Mouse (Mus musculus): Measurements from ENCODE around the gene Dao. TPM values are rescaled to one million over a fixed set of nuclear protein-coding genes. Genes with fewer than 3 reads are reported as not detected.

Dao gene
- polyA plus RNA-seq, 1 experiment, result 0.06 TPM

DNA sequence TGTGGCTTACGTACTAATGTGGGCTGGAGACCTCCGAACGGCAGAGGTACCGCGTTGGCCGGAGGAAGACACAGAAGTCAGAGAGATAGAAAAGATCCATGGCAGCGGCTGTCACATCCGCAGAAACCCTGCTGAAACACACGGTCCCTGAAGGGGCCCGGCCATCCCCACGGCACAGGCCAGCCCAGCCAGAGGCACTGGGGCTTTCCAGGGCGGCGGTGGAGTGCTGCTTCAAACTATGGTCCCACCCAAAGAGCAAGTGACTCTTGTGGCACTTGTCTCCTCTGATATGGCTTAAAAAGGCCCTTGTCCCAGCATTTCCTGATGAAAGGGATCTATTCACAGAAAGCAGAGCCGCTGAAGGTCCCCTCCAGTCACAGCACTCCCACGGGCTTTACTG, 28.9 kb upstream of the Dao start:
- Histone ChIP-seq H3K4me3 (ENCODE audit: control insufficient read depth, low read depth, low read length) (no peak overlapping the region; the same call in 1 of the 2 replicates), H3K27me3 (ENCODE audit: control insufficient read depth, insufficient read depth, low read length) (no peaks in the 10 kb centered on the region), H3K36me3 (ENCODE audit: control insufficient read depth, insufficient read depth, low read length) (no peaks in the 10 kb centered on the region), H3K4me1 (ENCODE audit: control insufficient read depth, insufficient read depth, low read length) (no peaks in the 10 kb centered on the region; the same call in none of the 2 replicates), H3K27ac (ENCODE audit: control insufficient read depth, insufficient read depth, low read depth, low read length) (peak overlapping the region; percentile 5; the same call in 1 of the 2 replicates)
- TF ChIP-seq CTCF (IDR thresholded peaks at IDR 0.05; ENCODE audit: control insufficient read depth, insufficient read depth, insufficient replicate concordance, low read depth, low read length) (no peak), POLR2A (IDR thresholded peaks at IDR 0.05; ENCODE audit: control insufficient read depth, low read depth, low read length) (no peak)

DNA sequence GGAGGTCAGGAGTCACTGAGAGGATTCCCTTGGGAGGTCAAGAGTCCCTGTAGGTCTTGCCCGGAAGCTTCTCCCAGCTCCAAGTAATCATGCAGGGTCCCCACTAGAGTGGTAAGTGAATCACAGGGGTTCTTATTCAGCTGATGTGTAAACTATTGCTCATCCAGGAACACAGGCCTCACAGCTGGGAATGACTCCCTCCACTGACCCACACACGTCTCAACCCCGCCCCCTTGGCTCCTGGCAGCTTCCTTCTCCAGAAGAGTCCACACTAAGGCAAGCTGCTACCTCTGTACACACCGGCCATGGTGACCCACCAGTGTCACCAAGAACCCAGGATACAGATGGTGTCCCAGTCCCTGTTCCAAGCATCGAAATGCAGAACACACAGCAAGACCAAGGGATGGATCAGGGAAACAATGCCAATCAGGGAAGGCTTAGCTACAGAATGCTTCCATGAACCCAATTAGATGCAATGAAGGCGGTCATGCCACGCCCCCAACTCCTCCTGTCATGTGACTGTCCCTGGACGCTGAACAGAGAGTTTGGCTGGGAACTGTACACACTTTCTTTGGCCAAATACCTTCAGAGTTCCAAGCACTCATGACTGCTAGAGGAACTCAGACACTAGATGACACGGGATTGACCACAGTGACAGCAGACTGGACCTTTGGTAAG, 27.8 kb upstream of the Dao start:
- Histone ChIP-seq H3K4me3 (ENCODE audit: control insufficient read depth, low read depth, low read length) (no peak overlapping the region), H3K27me3 (ENCODE audit: control insufficient read depth, insufficient read depth, low read length) (no peaks in the 10 kb centered on the region), H3K27ac (ENCODE audit: control insufficient read depth, insufficient read depth, low read depth, low read length) (no peak overlapping the region), H3K36me3 (ENCODE audit: control insufficient read depth, insufficient read depth, low read length) (no peaks in the 10 kb centered on the region), H3K4me1 (ENCODE audit: control insufficient read depth, insufficient read depth, low read length) (no peaks in the 10 kb centered on the region; the same call in none of the 2 replicates)
- TF ChIP-seq POLR2A (IDR thresholded peaks at IDR 0.05; ENCODE audit: control insufficient read depth, low read depth, low read length) (no peak), CTCF (IDR thresholded peaks at IDR 0.05; ENCODE audit: control insufficient read depth, insufficient read depth, insufficient replicate concordance, low read depth, low read length) (no peak)

DNA sequence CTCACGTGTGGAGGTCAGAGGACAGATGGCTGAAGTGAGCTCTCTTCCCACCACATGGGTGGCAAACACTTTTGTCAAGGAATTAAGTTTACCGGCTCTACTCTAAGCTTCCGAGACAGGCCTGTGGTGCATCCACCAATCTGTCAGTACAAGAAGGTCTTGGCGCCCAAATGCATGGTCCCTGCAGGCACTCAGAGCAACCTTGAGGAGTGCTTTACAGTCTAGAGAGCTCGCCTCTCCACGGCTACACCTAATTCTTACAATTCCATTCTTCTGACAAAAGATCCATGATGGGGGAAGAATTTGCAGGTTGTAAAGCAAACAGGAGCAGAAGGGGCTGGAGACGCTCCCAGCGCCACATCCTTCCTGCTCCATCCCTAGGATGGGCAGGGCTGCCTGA, 26.9 kb upstream of the Dao start:
- TF ChIP-seq POLR2A (IDR thresholded peaks at IDR 0.05; ENCODE audit: control insufficient read depth, low read depth, low read length) (no peak), CTCF (IDR thresholded peaks at IDR 0.05; ENCODE audit: control insufficient read depth, insufficient read depth, insufficient replicate concordance, low read depth, low read length) (no peak)
- H3K4me1 ChIP-seq (ENCODE audit: control insufficient read depth, insufficient read depth, low read length), result no peaks in the 10 kb centered on the region; the same call in none of the 2 replicates
- no peak overlapping the region for H3K4me3 ChIP-seq (ENCODE audit: control insufficient read depth, low read depth, low read length)
- H3K27me3 ChIP-seq (ENCODE audit: control insufficient read depth, insufficient read depth, low read length), result no peaks in the 10 kb centered on the region
- no peaks in the 10 kb centered on the region for H3K36me3 ChIP-seq (ENCODE audit: control insufficient read depth, insufficient read depth, low read length)
- no peak overlapping the region for H3K27ac ChIP-seq (ENCODE audit: control insufficient read depth, insufficient read depth, low read depth, low read length)

DNA sequence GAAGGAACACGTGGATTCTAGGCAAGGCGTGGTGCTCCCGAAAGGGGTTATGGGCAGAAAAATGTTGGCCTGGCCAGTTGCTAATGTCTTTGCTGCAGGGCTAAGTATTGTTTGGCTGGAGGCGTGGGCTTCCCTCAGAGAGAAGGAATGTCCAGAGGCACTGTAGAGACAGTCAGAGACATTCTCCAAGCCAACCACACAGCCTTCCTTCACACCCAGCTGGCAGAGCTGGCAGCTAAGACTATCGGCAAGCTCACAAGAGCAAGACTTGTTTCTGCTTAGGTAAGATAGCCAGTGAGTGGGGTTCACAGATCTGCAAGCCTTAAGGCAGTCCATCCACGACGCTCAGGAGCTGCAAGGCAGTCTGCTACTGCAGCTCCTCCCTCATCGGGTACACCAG, 26.2 kb upstream of the Dao start:
- H3K4me1 ChIP-seq (ENCODE audit: control insufficient read depth, insufficient read depth, low read length), result no peaks in the 10 kb centered on the region; the same call in none of the 2 replicates
- H3K4me3 ChIP-seq (ENCODE audit: control insufficient read depth, low read depth, low read length), result no peak overlapping the region
- H3K27ac ChIP-seq (ENCODE audit: control insufficient read depth, insufficient read depth, low read depth, low read length), result peak overlapping the region; percentile 7; the same call in 1 of the 2 replicates
- TF ChIP-seq CTCF (IDR thresholded peaks at IDR 0.05; ENCODE audit: control insufficient read depth, insufficient read depth, insufficient replicate concordance, low read depth, low read length) (no peak), POLR2A (IDR thresholded peaks at IDR 0.05; ENCODE audit: control insufficient read depth, low read depth, low read length) (0 out of 2 replicates have a peak, but pooled peaks have one; percentile 14)
- H3K36me3 ChIP-seq (ENCODE audit: control insufficient read depth, insufficient read depth, low read length), result no peaks in the 10 kb centered on the region
- no peaks in the 10 kb centered on the region for H3K27me3 ChIP-seq (ENCODE audit: control insufficient read depth, insufficient read depth, low read length)

DNA sequence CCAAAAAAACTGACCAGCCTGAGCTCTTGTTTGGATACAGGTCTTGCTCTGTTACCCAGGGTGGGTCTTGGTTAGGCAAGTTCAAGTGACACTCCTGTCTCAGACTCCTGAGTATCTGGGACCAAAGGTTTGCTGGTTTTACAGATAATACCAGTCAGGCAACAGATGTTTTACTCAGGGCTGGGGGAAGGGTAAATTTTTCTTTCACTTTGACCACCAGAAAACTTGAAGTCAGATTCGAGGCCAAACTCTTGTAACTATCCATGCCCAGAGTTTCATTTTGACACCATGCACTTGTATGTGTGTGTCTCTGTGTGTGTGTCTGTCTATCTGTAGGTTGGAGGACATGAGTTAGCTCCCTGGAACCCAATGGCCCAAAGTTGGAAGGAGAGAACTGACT, 23.0 kb upstream of the Dao start:
- Histone ChIP-seq H3K4me3 (ENCODE audit: control insufficient read depth, low read depth, low read length) (no peak overlapping the region), H3K4me1 (ENCODE audit: control insufficient read depth, insufficient read depth, low read length) (no peaks in the 10 kb centered on the region; the same call in none of the 2 replicates), H3K27ac (ENCODE audit: control insufficient read depth, insufficient read depth, low read depth, low read length) (no peak overlapping the region), H3K27me3 (ENCODE audit: control insufficient read depth, insufficient read depth, low read length) (no peaks in the 10 kb centered on the region), H3K36me3 (ENCODE audit: control insufficient read depth, insufficient read depth, low read length) (no peaks in the 10 kb centered on the region)
- TF ChIP-seq POLR2A (IDR thresholded peaks at IDR 0.05; ENCODE audit: control insufficient read depth, low read depth, low read length) (no peak), CTCF (IDR thresholded peaks at IDR 0.05; ENCODE audit: control insufficient read depth, insufficient read depth, insufficient replicate concordance, low read depth, low read length) (no peak)

DNA sequence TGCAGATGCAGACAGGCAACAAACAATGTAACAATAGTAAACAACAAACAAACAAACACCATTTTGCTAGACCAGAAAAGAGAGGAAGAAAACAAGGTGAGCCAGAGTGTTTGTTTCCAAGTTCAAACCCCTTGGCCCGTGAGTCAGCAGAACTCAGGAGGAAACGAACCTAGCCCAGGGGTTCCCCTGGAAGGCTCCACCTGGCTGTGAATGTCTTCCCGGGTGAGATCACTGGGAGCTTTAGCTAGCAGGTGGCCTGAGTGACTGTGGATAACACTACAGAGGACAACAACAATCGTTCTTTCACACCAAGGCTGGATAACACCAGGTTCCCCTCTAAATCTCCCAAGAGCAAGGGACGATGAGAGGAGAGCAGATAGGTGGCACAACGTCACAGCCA, 22.3 kb upstream of the Dao start:
- Histone ChIP-seq H3K36me3 (ENCODE audit: control insufficient read depth, insufficient read depth, low read length) (no peaks in the 10 kb centered on the region), H3K4me1 (ENCODE audit: control insufficient read depth, insufficient read depth, low read length) (peaks cover 2% of the 10 kb centered on the region)

DNA sequence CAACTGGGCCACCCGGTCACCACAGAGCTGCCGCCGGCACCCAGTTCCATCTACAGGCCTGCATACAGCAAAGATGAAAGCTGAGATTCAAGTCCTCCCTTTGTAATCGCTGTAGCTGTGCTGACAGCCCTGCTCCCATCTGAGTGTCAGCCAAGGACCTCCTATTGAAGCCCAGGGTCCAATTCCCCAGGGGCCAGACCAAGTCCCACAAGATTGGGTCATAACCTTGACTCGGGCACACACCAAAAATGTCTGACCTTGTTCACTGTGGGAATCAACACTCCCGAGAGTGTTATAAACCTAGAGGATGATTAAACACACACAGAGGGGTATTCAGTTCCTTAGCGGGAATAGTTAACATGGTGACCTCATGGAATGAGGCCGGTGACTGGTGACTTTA, 21.7 kb upstream of the Dao start:
- Histone ChIP-seq H3K36me3 (ENCODE audit: control insufficient read depth, insufficient read depth, low read length) (no peaks in the 10 kb centered on the region), H3K27ac (ENCODE audit: control insufficient read depth, insufficient read depth, low read depth, low read length) (no peak overlapping the region), H3K4me1 (ENCODE audit: control insufficient read depth, insufficient read depth, low read length) (peaks cover 4% of the 10 kb centered on the region), H3K4me3 (ENCODE audit: control insufficient read depth, low read depth, low read length) (no peak overlapping the region), H3K27me3 (ENCODE audit: control insufficient read depth, insufficient read depth, low read length) (no peaks in the 10 kb centered on the region)
- no peak for TF ChIP-seq CTCF (IDR thresholded peaks at IDR 0.05; ENCODE audit: control insufficient read depth, insufficient read depth, insufficient replicate concordance, low read depth, low read length)
- no peak for TF ChIP-seq POLR2A (IDR thresholded peaks at IDR 0.05; ENCODE audit: control insufficient read depth, low read depth, low read length)

More for the DNA sequence above, 22.3 kb upstream of the Dao start:
- Histone ChIP-seq H3K27ac (ENCODE audit: control insufficient read depth, insufficient read depth, low read depth, low read length) (no peak overlapping the region), H3K27me3 (ENCODE audit: control insufficient read depth, insufficient read depth, low read length) (no peaks in the 10 kb centered on the region), H3K4me3 (ENCODE audit: control insufficient read depth, low read depth, low read length) (no peak overlapping the region)
- TF ChIP-seq CTCF (IDR thresholded peaks at IDR 0.05; ENCODE audit: control insufficient read depth, insufficient read depth, insufficient replicate concordance, low read depth, low read length), result no peak
- no peak for TF ChIP-seq POLR2A (IDR thresholded peaks at IDR 0.05; ENCODE audit: control insufficient read depth, low read depth, low read length)

Data from testis, adult 2 months (tissue).